Mouse (Mus musculus) R1 (cell line): ENCODE data around the gene Slc39a5.

ENCODE experiments used
- DNase-seq: peaks from one replicate; pipeline ENCODE4 v3.0.0-alpha.2; 2018; ENCODE audit warnings: low read depth, low spot score

Gene Slc39a5

DNA sequence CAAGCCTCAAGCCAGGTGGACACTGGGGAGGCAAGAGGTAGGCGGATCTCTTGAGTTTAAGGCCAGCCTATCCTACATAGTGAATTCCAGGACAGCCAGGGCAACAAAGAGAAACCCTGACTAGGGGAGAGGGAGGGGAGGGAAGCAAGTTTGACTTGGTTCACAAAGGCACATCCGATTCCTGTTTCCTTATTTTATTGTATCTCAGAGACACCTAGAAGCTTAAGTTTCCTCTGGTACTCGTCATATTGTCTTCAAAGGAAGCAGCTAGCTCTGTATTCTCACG, 9.5 kb upstream of the Slc39a5 start:
- peak; percentile 60 for DNase-seq

DNA sequence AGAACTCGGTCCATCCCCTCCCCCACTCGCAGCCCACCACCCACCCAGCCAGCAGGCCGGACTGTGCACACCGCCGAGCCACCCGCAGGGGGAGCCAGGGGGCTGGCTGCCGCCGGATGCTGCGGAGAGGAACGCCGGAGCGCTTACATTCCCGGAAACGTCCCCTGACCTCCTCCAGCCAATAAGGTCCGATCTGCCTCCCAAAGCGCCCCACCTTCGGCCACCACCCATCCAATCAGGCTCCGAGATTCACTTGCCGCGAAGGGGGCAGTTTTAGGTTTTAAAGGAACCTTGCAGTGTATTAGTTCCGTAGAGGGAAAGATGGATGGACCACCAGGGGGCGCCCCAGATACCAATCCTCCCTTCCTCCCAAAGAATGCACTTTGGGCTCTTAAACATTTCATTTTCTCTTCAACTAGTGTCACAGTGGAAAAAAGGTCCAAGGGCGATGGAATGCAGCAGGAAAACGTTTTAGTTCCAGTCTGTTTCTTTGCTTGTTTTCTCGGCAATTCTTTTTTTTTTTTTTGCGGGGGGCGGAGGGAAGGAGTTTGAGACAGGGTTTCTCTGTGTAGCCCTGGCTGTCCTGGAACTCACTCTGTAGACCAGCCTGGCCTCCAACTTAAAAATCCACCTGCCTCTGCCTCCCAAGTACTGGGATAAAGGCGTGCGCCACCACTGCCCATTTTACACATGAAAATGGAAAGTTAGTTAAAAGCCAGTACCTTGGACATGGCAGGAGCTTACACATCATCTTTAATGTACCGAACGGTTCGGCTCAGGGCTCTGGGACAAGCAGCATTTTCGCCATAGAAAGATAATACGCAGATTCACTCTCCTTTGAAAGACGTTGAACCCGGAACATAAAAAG, 8.9 kb upstream of the Slc39a5 start:
- DNase-seq, result peak; percentile 99

DNA sequence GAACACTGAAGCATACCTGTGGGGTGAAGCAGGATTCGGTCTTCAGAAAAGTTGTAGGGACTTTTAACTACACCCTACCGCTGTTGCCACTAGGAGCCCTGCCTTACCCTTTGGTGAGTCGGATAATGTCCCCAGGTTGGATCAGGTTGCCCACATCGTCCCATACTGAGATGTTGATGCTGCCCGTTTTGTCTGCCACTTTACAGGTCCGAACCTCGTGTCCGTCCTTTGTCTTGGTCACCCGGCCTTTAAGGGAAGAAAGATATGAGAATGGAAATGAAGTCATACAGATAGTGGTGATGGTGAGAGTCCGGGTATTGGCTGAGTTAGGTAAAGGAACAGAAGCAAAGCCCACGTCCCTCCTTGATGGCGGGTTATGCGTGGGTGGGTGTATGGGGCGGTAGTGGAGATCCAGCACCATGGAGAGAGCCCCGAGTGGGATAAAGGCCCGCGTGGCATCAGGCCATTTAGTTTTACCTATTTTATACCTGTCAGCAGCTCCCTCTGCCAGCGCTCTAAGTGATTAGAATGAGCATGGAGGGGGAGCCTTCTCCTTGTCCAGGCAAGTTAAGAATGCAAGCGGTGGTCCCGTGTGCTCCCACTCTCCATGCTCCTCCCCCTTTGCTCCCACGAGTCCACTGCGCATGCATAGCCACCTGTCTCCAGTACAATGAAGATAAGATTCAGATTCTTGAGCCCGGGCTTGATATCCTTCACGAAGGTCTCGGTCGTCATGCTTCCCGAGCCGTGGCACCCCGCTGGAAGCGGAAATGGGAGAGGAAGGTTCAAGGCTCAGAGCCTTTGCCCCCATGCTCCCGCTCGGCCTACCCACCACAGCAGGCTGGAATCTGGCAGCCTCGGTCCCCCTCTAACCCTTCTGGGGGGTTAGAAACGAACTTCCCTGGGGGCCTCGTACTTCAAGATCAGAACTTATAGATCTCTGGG, 7.8 kb upstream of the Slc39a5 start:
- DNase-seq, result peak; percentile 76

DNA sequence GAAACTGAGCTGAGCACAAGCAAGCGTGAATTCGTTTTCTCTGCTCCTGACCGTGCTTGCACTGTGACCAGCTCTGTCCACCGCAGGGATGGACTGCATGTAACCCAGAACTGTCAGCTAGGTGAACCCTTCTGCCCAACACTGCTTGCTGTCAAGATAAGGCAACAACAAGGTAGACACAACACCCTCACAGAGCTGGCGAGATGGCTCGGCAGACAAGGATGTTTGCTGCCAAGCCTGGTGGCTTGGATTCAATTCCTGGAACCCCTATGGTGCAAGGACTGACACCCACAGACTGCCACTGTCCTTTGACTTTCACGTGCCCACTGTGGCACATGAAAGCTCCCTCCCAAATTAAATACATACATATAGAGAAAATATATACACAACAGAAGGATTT, 2.9 kb upstream of the Slc39a5 start:
- DNase-seq, result no peak

DNA sequence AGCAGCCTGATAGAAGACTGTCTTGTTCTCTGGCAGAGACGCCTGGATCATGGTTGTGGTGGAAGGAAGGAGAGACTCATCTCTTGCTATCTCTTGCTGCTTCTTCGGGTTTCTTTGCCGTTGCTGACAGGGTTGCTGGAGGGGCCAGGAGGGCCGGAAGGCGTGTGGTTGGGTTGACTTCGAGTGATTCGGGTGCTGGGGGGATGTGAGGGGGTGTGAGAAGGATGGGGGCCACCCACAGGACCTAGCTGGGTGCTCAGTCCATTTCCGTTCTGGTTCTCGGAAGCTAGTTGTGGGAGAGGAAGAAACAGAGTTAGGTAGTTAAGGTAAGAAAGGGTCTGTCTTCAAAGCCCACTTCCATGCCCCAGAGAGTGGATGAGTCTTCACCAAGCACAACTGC, 609 bp upstream of the Slc39a5 start:
- no peak for DNase-seq

DNA sequence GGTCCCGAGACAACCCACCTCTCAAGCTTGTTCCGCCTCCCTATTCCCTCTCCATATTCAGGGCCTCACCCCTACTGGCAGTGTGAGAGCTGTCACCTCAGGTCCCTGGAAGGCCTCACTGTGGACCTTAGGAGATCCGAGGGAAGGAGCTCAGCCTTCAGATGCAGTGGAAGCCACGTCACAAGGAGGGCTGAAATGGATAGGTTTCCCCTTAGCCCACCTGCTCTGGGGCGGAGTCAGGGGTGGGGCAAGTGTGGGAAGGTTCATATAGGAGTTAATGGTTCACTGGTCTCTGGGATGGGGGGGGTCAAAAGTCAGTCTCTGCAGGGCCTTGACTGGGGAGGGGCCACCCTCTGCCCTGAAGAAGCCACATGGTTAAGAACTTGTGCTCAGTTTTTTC, 691 bp downstream of the Slc39a5 start:
- no peak for DNase-seq

DNA sequence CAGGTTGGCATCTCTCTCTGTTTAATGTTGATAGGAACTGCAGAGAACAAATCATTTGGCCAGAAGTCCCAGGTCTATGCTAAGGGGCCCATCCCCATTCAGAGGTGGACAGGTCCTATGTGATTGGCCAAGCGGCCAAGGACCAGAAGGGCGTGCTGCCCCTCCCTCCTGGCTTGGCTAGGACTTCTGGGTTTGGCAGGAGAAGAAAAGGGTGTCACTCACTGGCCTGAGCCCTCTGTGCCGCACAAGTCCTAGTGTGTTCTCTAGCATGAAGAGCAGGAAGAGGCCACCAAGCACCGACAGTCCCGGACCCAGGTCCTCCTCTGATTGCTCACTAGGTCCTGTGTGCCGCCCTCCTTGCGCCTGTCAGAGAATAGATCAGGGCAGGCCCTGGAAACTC, 3.6 kb downstream of the Slc39a5 start:
- no peak for DNase-seq

DNA sequence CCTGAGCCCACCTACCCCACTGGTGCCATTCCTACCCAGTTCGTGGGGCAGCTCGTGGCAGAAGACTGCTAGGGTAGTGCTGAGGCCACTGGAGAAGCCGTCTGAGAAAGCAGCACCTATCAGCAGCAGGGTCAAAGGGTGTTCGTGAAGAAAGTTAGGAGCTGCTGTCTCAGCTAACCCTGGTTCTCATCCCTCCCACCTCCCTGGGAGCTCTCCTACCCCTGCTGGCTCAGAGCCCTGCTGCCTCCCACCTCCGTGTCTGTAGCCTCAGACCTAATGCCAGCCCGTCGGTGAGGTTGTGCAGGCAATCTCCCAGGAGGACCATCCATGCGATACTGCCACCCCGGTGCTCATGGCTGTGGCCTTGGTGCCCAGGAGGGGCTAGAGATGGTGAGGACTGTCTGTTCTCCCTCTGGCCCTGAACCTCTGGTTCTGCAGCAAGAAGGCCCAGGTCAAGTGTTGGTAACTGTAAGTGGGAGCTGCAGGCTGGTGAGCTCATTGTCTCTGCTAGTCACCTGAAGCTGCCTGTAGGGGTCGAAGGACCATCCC, 4.2 kb downstream of the Slc39a5 start:
- no peak for DNase-seq

DNA sequence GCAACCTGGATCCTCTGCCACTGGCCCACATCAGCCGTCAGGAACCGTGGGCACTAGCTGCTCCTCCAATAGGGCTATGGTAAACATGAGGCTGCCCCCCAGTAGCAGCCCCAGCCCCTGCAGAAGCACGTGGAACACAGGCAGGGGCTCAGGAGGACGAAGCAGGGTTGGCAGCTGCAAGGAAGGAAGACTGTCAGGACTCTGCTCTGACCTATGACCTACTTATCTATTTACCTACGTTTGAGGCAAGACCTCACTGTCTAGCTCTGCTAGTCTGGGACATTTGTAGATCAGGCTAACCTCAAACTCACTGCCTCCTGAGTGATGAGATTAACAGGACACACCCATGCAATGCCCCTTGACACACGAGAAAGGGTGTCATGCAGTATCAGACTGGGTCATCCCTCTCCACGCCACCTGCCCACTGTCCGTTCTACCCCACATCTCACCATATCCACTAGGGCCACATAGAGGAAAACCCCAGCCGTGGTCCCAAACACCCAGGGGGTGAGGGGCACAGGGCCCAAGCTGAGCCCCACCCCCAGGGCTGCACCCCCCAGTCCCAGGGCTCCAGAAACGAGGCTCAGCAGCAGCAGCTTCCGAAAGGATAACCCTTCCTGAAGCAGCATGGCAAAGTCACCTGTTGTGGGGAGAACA, 4.9 kb downstream of the Slc39a5 start:
- no peak for DNase-seq

DNA sequence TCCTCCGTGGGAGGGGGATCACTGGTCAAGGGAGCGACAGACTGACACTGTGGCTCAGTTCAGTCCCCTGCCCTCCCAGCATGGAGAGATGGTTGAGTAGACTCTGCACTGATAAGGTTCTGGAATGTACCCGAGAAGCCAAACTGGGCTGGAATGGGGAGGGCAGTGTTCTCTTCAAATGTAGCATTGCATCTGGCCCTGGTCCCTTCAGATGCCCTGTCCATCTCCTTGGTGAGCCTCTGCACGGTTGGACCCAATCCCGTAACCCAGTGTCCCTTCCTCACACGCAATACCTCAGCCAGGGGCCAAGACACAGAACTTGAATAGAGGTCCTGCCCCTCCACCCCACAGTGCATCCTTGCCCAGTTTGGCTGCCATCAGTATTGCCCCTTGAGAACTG, 9.2 kb downstream of the Slc39a5 start:
- no peak for DNase-seq

DNA sequence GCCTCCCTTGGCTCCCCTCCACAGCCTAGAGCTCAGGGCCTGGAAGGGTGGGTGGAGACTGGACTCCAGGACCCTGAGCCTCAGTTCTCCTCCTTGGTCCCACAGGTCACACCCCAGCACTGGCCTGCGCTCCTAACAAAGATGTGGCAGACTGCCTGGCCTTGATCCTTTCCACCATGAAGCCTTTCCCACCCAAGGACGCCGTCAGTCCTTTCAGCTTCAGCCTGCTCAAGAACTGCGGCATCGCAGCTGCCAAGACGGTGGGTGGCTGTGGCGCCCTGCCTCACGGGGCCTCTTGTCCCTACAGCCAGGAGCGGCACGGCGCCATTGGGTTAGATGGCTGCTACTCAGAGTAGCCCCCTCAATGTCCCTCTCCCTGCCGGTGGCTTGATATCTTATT, 10.7 kb downstream of the Slc39a5 start:
- no peak for DNase-seq

DNA sequence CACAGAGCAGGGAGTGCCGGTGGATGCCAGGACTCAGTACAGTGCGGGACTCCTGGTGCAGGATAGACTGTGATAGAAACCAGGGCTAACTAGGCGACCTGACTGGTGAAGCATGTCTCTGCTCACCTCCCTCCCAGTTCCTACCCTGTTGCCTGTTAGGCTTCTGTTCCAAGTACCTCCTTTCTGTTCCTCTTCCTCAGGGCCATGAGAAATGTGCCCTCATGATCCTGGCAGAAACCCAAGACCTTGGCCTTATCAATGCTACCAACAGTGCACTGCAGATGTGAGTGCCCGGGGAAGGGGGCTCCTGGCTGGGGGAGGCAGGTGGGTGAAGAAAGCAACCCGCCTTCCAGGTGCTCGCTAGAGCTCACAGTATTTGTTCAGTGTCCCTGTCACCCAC, 11.5 kb downstream of the Slc39a5 start:
- no peak for DNase-seq

DNA sequence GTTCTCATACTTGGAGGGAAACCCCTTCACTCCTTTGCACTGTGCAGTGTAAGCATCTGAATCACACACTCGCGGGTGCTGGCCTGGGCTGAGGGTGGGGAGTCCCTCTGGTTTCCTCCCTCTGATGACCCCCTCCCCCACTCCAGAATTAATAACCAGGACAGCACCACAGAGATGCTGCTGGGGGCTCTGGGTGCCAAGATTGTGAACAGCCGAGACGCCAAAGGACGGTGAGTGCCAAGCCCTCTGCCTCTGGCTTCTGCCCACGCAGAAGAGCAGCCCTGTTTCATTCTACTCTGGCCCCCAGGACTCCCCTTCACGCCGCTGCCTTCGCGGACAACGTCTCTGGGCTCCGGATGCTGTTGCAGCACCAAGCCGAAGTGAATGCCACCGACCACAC, 12.1 kb downstream of the Slc39a5 start:
- DNase-seq, result no peak

DNA sequence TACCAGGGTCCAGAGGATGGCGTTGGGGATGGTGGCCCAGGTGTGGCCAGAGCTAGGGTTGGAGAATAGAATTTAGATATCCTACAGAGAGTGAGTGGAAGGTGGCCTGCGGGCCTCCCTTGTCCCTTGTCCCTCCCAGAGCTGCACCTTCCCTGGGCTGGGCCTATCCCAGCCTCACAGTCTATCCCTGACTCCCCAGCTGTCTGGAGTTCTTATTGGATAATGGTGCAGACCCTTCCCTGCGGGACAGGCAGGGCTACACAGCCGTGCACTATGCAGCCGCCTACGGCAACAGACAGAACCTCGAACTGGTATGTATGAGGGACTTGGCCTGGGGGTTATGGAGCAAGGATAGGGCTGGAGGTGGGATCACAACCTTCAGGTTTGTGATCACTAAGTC, 15.1 kb downstream of the Slc39a5 start:
- no peak for DNase-seq

DNA sequence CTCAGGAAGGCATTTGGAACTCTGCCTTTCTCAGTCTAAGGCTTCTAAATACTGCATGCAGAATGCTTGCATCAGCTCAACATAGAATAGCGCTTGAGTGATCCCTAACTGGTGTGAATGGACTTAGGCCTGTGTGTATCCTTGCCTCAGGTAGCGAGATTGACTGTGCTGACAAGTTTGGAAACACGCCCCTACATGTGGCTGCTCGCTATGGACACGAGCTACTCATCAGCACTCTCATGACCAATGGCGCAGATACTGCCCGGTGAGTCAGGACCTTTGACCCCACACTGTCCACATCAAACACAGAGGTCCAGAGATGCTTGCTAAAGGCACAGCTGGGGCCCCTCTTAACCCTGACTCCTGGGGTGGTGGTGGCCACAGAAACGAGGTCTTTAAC, 18.5 kb downstream of the Slc39a5 start:
- DNase-seq, result no peak

DNA sequence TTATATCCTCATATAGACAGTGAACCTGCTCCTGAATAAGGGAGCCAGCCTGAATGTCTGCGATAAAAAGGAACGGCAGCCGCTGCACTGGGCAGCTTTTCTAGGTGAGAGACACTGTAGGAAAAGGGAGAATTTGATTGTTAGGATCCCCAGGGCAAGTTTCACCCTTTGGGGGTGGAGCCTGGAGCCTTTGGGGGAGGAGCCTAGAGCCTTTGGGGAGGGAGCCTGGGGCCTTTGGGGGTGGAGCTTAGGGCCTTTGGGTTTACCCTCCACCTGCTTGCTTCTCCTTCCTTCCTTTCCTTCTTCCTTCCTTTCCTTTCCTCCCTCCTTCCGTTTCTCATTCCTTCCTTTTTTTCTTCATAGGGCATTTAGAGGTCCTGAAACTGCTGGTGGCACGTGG, 20.5 kb downstream of the Slc39a5 start:
- DNase-seq, result peak; percentile 80

DNA sequence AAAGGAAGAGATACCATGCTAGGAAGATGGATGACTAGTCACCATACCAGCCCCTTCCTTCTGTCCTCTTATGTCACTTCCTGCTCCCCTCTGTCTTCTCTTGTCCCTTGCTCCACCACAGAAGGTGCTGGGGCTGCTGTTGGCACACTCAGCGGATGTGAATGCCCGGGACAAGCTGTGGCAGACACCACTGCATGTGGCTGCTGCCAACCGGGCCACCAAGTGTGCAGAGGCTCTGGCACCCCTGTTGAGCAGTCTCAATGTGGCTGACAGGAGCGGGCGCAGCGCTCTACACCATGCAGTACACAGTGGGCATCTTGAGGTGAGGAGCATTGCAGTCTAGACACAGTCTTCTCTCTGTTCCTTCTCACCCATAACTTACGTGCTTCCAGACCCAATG, 21.8 kb downstream of the Slc39a5 start:
- no peak for DNase-seq

DNA sequence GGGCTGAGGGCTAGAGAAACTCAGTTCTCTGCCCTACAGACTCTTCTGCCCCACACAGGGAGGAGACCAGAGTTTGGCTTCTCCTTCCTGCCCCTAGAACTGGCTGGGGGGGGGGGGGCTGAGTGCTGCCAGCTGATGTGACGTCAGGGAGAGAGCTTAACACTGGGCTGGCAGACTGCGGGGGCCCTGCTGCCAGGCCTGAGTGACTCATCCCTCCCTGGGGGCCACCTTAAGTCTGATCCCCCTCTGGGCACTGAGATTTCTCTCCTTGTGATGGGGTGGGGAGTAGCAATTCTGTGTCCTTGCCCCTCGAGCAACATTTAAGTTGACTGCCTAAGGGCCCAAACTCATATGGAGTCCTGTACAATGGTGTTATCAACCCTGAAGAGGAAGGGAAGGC, 22.6 kb downstream of the Slc39a5 start:
- DNase-seq, result no peak

DNA sequence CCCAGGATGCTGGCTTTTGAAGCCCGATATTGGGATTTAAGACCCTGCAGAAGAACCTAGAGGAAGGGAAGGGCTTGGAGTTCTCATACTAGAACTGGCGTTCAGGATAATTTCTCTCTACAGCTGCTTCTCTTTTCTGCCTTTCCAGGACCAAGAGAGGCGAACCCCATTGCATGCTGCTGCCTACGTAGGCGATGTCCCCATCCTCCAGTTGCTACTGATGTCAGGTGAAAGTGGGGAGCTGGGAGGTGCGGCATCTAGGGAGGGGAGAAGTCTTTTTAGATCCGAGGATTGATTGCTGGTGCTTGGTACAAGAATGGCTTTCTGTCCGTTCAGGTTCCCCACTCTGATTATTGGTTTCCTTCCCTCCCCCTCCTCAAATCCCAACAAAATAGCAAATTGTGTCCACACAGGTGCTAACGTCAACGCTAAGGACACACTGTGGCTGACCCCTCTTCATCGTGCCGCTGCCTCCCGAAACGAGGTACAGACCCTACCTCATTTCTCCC, 23.0 kb downstream of the Slc39a5 start:
- no peak for DNase-seq

DNA sequence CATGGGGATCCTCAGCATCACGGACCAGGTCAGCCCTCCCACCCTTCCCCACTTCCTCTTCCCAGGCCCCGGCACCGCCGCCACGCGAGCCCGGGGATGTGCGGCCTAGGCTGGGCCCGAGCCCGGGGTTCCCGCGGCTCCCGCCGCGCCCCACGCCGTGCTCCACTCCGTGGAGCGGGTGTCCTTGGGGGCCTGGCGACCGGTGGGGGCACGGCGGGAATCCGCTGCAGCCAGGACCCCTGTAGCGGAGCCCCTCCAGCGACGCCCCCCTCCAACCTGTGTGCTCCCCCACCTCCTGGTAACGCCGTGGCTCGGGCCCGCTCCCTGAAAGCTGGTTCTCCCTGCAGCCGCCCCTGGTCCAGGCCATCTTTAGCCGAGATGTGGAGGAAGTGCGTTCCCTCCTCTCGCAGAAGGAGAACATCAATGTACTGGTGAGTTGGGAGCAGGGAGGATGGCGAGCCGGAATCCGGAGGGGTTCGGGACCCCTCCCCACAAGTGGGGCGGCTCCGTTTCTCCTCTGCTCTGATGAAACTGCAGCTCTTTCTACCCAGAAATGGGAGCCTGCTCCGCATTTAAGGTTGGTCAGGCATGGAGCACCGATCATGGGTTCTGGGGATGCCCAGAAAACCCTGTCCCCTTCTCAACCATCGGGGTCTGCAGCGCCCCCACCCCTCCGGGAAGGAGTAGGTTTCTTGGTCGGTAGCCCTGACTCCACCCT, 23.6 kb downstream of the Slc39a5 start:
- DNase-seq, result peak; percentile 62
